Mouse (Mus musculus): ENCODE results near the gene Hace1.

DNA sequence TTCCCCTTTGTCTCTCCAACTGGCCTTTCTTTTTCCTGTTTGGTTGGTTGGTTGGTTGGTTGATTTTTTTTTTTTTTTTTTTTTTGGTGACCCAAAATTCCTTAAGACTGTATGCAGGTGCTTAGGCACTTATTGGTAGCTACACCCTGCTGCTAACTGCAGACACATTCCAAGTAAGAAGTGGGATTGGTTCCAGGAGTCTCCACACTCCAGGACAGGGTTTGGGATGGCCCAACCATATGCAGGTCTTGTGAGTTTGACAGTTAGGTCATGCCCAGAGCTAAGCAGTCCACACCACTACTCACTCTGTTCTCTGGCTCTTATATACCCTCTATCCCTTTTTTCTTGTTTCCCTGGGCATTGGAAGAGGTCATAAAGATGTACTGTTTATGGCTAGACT lies 117.3 kb downstream of the Hace1 start:
- TF ChIP-seq GATA1 (IDR thresholded peaks at IDR 0.05; ENCODE audit: low read length) (no peak), TAL1 (IDR thresholded peaks at IDR 0.05; ENCODE audit: low read length) (no peak)

Measured in erythroblast, embryonic 14.5 days (primary cell).